Mouse (Mus musculus) heart, postnatal 0 days (tissue): ENCODE measurements at regions not wholly inside any gene's neighbourhood (a gene's known extent, or its start where the extent isn't known, plus 50 kb on each side); places are given as distances from the start of the nearest gene placed in this dataset.

Experiments used
- CTCF ChIP-seq: IDR thresholded peaks from 2 replicates; pipeline ENCODE4 v1.5.1; 2016; ENCODE audit warnings: antibody characterized with exemption, control low read depth, low read depth
- EP300 ChIP-seq: IDR thresholded peaks from 2 replicates; pipeline ENCODE4 v1.6.1; 2016; ENCODE audit warnings: antibody characterized with exemption, low read depth

- TF ChIP-seq EP300 (no peak), CTCF (peak; percentile 57)
These were observed 514.3 kb upstream of the Castor2 start for GRCm38 (mm10) chr5:133585181-133585580.
